Mouse (Mus musculus): ENCODE results near the gene Ttc38. TPM values are rescaled to one million over a fixed set of nuclear protein-coding genes. Genes with fewer than 3 reads are reported as not detected.

Ttc38 gene
- 2.9 and 3.6 TPM in 2 replicates for polyA plus RNA-seq (2015; fragmentation: Nextera tagmentation; extraction: Ambion mirVana)

- no peaks in the 10 kb centered on the region for H3K27me3 ChIP-seq
- no peaks in the 10 kb centered on the region for H3K9me3 ChIP-seq
- H3K36me3 ChIP-seq = no peaks in the 10 kb centered on the region
- 1% methylated on average over 27 of the region's 27 CpGs for WGBS
- peak within 1 kb of the TSS; percentile 71 for H3K4me2 ChIP-seq (replicated peaks)
- H3K27ac ChIP-seq (replicated peaks) = no peak within 1 kb of the TSS
- H3K4me1 ChIP-seq = peaks cover 14% of the 10 kb centered on the region
- ATAC-seq (replicated peaks) = peak; percentile 95
- peak within 1 kb of the TSS; percentile 57 for H3K9ac ChIP-seq (replicated peaks)
- peak within 1 kb of the TSS; percentile 62 for H3K4me3 ChIP-seq
These were observed at the start of gene Ttc38 for GRCm38 (mm10) chr15:85831954-85832590. Ttc38 (plus strand) TSS chr15:85832306.

- no peaks in the 10 kb centered on the region for H3K36me3 ChIP-seq
- H3K4me1 ChIP-seq = no peaks in the 10 kb centered on the region
- ATAC-seq (replicated peaks) = no peak
- H3K27me3 ChIP-seq = no peaks in the 10 kb centered on the region
- WGBS = 86% methylated on average over 4 of the region's 4 CpGs
- H3K9me3 ChIP-seq = no peaks in the 10 kb centered on the region
- H3K4me3 ChIP-seq = no peak overlapping the region
- H3K4me2 ChIP-seq (replicated peaks) = no peak overlapping the region
- no peak overlapping the region for H3K9ac ChIP-seq (replicated peaks)
- H3K27ac ChIP-seq (replicated peaks) = no peak overlapping the region
These were observed 49.0 kb upstream of the Ttc38 start for GRCm38 (mm10) chr15:85783146-85783545.

- ATAC-seq (replicated peaks) = no peak
These were observed 47.8 kb upstream of the Ttc38 start for GRCm38 (mm10) chr15:85784341-85784740.

GRCm38 (mm10) chr15:85786711-85787110 is 45.4 kb upstream of the Ttc38 start:
- ATAC-seq (replicated peaks) = no peak
- no peak overlapping the region for H3K27ac ChIP-seq (replicated peaks)
- no peaks in the 10 kb centered on the region for H3K36me3 ChIP-seq
- 67% methylated on average over 5 of the region's 5 CpGs for WGBS
- no peaks in the 10 kb centered on the region for H3K4me1 ChIP-seq
- H3K9ac ChIP-seq (replicated peaks) = no peak overlapping the region
- no peaks in the 10 kb centered on the region for H3K27me3 ChIP-seq
- no peak overlapping the region for H3K4me2 ChIP-seq (replicated peaks)
- no peak overlapping the region for H3K4me3 ChIP-seq
- no peaks in the 10 kb centered on the region for H3K9me3 ChIP-seq

More at GRCm38 (mm10) chr15:85784341-85784740, 47.8 kb upstream of the Ttc38 start:
- Histone ChIP-seq H3K9me3 (no peaks in the 10 kb centered on the region), H3K27ac (replicated peaks) (no peak overlapping the region), H3K4me1 (no peaks in the 10 kb centered on the region), H3K36me3 (no peaks in the 10 kb centered on the region), H3K4me3 (no peak overlapping the region), H3K4me2 (replicated peaks) (no peak overlapping the region), H3K9ac (replicated peaks) (no peak overlapping the region), H3K27me3 (no peaks in the 10 kb centered on the region)
- WGBS = 91% methylated on average over 3 of the region's 3 CpGs

GRCm38 (mm10) chr15:85787482-85787881 is 44.6 kb upstream of the Ttc38 start:
- Histone ChIP-seq H3K9me3 (no peaks in the 10 kb centered on the region), H3K4me1 (no peaks in the 10 kb centered on the region), H3K4me2 (replicated peaks) (no peak overlapping the region), H3K27ac (replicated peaks) (no peak overlapping the region), H3K27me3 (no peaks in the 10 kb centered on the region), H3K36me3 (no peaks in the 10 kb centered on the region), H3K4me3 (no peak overlapping the region), H3K9ac (replicated peaks) (no peak overlapping the region)
- 89% methylated on average over 6 of the region's 6 CpGs for WGBS
- no peak for ATAC-seq (replicated peaks)

- Histone ChIP-seq H3K4me2 (replicated peaks) (no peak overlapping the region), H3K27me3 (no peaks in the 10 kb centered on the region), H3K4me1 (no peaks in the 10 kb centered on the region), H3K9me3 (no peaks in the 10 kb centered on the region), H3K4me3 (no peak overlapping the region), H3K27ac (replicated peaks) (no peak overlapping the region), H3K9ac (replicated peaks) (no peak overlapping the region), H3K36me3 (no peaks in the 10 kb centered on the region)
- no peak for ATAC-seq (replicated peaks)
- WGBS = 88% methylated on average over 4 of the region's 4 CpGs
These were observed 44.1 kb upstream of the Ttc38 start for GRCm38 (mm10) chr15:85788051-85788450.

GRCm38 (mm10) chr15:85788633-85789032 is 43.5 kb upstream of the Ttc38 start:
- no peak overlapping the region for H3K4me3 ChIP-seq
- H3K27ac ChIP-seq (replicated peaks) = no peak overlapping the region
- H3K36me3 ChIP-seq = no peaks in the 10 kb centered on the region
- no peak for ATAC-seq (replicated peaks)
- WGBS = 80% methylated on average over 16 of the region's 16 CpGs
- H3K27me3 ChIP-seq = no peaks in the 10 kb centered on the region
- H3K4me2 ChIP-seq (replicated peaks) = no peak overlapping the region
- no peaks in the 10 kb centered on the region for H3K9me3 ChIP-seq
- no peaks in the 10 kb centered on the region for H3K4me1 ChIP-seq
- no peak overlapping the region for H3K9ac ChIP-seq (replicated peaks)

- no peaks in the 10 kb centered on the region for H3K36me3 ChIP-seq
- no peak for ATAC-seq (replicated peaks)
- 91% methylated on average over 4 of the region's 4 CpGs for WGBS
These were observed 40.7 kb upstream of the Ttc38 start for GRCm38 (mm10) chr15:85791449-85791848.

GRCm38 (mm10) chr15:85792819-85793218 is 39.3 kb upstream of the Ttc38 start:
- no peak overlapping the region for H3K9ac ChIP-seq (replicated peaks)
- no peaks in the 10 kb centered on the region for H3K36me3 ChIP-seq
- H3K4me1 ChIP-seq = no peaks in the 10 kb centered on the region
- no peaks in the 10 kb centered on the region for H3K27me3 ChIP-seq
- no peaks in the 10 kb centered on the region for H3K9me3 ChIP-seq
- H3K4me3 ChIP-seq = no peak overlapping the region
- no peak overlapping the region for H3K4me2 ChIP-seq (replicated peaks)
- no peak for ATAC-seq (replicated peaks)
- 69% methylated on average over 1 of the region's 1 CpGs for WGBS
- no peak overlapping the region for H3K27ac ChIP-seq (replicated peaks)

More at GRCm38 (mm10) chr15:85791449-85791848, 40.7 kb upstream of the Ttc38 start:
- Histone ChIP-seq H3K9me3 (no peaks in the 10 kb centered on the region), H3K4me2 (replicated peaks) (no peak overlapping the region), H3K9ac (replicated peaks) (no peak overlapping the region), H3K27ac (replicated peaks) (no peak overlapping the region), H3K4me3 (no peak overlapping the region), H3K27me3 (no peaks in the 10 kb centered on the region), H3K4me1 (no peaks in the 10 kb centered on the region)

GRCm38 (mm10) chr15:85795516-85795915 is 36.6 kb upstream of the Ttc38 start:
- Histone ChIP-seq H3K4me2 (replicated peaks) (no peak overlapping the region), H3K36me3 (no peaks in the 10 kb centered on the region), H3K4me1 (no peaks in the 10 kb centered on the region), H3K27me3 (no peaks in the 10 kb centered on the region), H3K4me3 (no peak overlapping the region), H3K9me3 (no peaks in the 10 kb centered on the region), H3K9ac (replicated peaks) (no peak overlapping the region), H3K27ac (replicated peaks) (no peak overlapping the region)
- no peak for ATAC-seq (replicated peaks)
- WGBS = 82% methylated on average over 6 of the region's 6 CpGs

- H3K36me3 ChIP-seq = no peaks in the 10 kb centered on the region
- ATAC-seq (replicated peaks) = no peak
- no peaks in the 10 kb centered on the region for H3K27me3 ChIP-seq
- no peak overlapping the region for H3K4me3 ChIP-seq
- no peaks in the 10 kb centered on the region for H3K9me3 ChIP-seq
- 0 out of 2 replicates have a peak, but pooled peaks cover 3% of the 10 kb centered on the region for H3K4me1 ChIP-seq
- no peak overlapping the region for H3K9ac ChIP-seq (replicated peaks)
- H3K4me2 ChIP-seq (replicated peaks) = no peak overlapping the region
- H3K27ac ChIP-seq (replicated peaks) = no peak overlapping the region
- 90% methylated on average over 8 of the region's 8 CpGs for WGBS
These were observed 33.4 kb upstream of the Ttc38 start for GRCm38 (mm10) chr15:85798676-85799075.

- Histone ChIP-seq H3K27me3 (no peaks in the 10 kb centered on the region), H3K36me3 (no peaks in the 10 kb centered on the region), H3K9ac (replicated peaks) (no peak overlapping the region), H3K4me1 (0 out of 2 replicates have a peak, but pooled peaks cover 3% of the 10 kb centered on the region), H3K4me2 (replicated peaks) (no peak overlapping the region), H3K27ac (replicated peaks) (no peak overlapping the region), H3K4me3 (no peak overlapping the region), H3K9me3 (no peaks in the 10 kb centered on the region)
- no peak for ATAC-seq (replicated peaks)
- WGBS = 82% methylated on average over 2 of the region's 2 CpGs
These were observed 29.2 kb upstream of the Ttc38 start for GRCm38 (mm10) chr15:85802931-85803330.

GRCm38 (mm10) chr15:85806886-85807285 is 25.2 kb upstream of the Ttc38 start:
- 80% methylated on average over 4 of the region's 4 CpGs for WGBS
- Histone ChIP-seq H3K27me3 (no peaks in the 10 kb centered on the region), H3K4me3 (no peak overlapping the region), H3K27ac (replicated peaks) (no peak overlapping the region), H3K4me1 (peaks cover 17% of the 10 kb centered on the region), H3K36me3 (no peaks in the 10 kb centered on the region), H3K9ac (replicated peaks) (no peak overlapping the region), H3K9me3 (no peaks in the 10 kb centered on the region), H3K4me2 (replicated peaks) (no peak overlapping the region)
- no peak for ATAC-seq (replicated peaks)
